Comparison of ENCODE assay signal across 9 mouse cellular contexts in the genomic region with DNA sequence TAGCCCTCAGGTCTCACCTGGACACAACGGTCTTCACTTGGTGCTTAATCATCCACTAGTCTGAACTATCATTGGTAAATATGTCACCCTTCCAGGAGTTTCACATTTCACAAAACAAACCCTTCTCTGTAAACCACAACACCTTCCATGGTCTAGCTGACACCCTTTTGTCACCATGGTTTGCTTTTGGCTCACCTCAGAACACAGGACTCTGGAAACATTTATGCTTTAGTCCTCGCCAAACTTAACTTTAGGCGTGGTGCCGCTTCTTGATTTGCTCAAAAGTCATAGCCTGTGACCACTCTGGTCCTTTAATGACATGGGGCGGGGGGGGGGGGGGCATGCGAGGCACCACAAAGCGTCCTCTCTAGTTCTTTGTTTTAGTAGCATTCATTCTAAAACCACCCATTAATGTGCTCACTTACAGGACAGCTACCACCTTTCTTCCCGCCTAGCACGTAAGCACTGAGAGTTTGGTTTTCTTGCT. TPM values are rescaled to one million over a fixed set of nuclear protein-coding genes. Genes with fewer than 3 reads are reported as not detected.
DNase-seq lines count a peak whose midpoint lies in the region; ATAC-seq and TF ChIP-seq lines count a peak whose summit lies in the region.
"Had no signal": no experiment of that assay in that cellular context is flagged by ENCODE, and none has a peak within 500 bp of the region (broad histone marks: within the 10 kb centered on the region; RNA-seq: fewer than 3 reads in every experiment).

No protein-coding gene starts in this region.

- TF ChIP-seq CTCF in E14TG2a.4 (conservative IDR thresholded peaks at IDR 0.05; ENCODE audit: low read length), result no peak

- H3K27ac ChIP-seq in heart, embryonic 13.5 days (replicated peaks), result peak overlapping the region; percentile 95
- H3K27ac ChIP-seq in hindbrain, embryonic 11.5 days (ENCODE audit: low read depth, low read length), result no peak overlapping the region
- H3K27ac ChIP-seq in midbrain, embryonic 11.5 days (ENCODE audit: low read depth, low read length), result no peak overlapping the region

- no peak for DNase-seq in heart, adult 18-20 months
- DNase-seq in hindbrain, embryonic 11.5 days (ENCODE audit: low spot score), result no peak
- peak; percentile 80 for DNase-seq in midbrain, embryonic 11.5 days (ENCODE audit: low spot score, missing footprints)
- DNase-seq in adrenal gland, postnatal 14 days, result no peak
- no peak for DNase-seq in adrenal gland, adult 8-10 months
- no peak for DNase-seq in urinary bladder, adult 18-20 months (ENCODE audit: low spot score in 2 of 2)

- H3K9me3 ChIP-seq in heart, embryonic 13.5 days, result no peaks in the 10 kb centered on the region
- peaks cover 16% of the 10 kb centered on the region for H3K9me3 ChIP-seq in E14TG2a.4 (ENCODE audit: low read length)
- H3K9me3 ChIP-seq in hindbrain, embryonic 11.5 days (ENCODE audit: control insufficient read depth, low read length), result no peaks in the 10 kb centered on the region
- no peaks in the 10 kb centered on the region for H3K9me3 ChIP-seq in midbrain, embryonic 11.5 days (ENCODE audit: control insufficient read depth, low read length)

- H3K4me1 ChIP-seq in heart, embryonic 13.5 days, result peaks cover 30% of the 10 kb centered on the region
- H3K4me1 ChIP-seq in E14TG2a.4 (replicated peaks; ENCODE audit: low read depth, low read length), result peaks cover 52% of the 10 kb centered on the region
- peaks cover 2% of the 10 kb centered on the region; the same call in 1 of the 2 replicates for H3K4me1 ChIP-seq in hindbrain, embryonic 11.5 days (replicated peaks; ENCODE audit: control insufficient read depth, insufficient read depth, low read length)
- H3K4me1 ChIP-seq in midbrain, embryonic 11.5 days (ENCODE audit: control insufficient read depth, insufficient read depth, low read length), result peaks cover 18% of the 10 kb centered on the region

- 43% methylated on average over 9 of the region's 9 CpGs for WGBS in heart, embryonic 13.5 days
- WGBS in hindbrain, embryonic 11.5 days, result 44% methylated on average over 9 of the region's 9 CpGs
- 49% methylated on average over 9 of the region's 9 CpGs for WGBS in midbrain, embryonic 11.5 days

- H3K27me3 ChIP-seq in heart, embryonic 13.5 days (replicated peaks), result no peaks in the 10 kb centered on the region
- H3K27me3 ChIP-seq in E14TG2a.4 (ENCODE audit: insufficient read depth, low read length), result no peaks in the 10 kb centered on the region
- H3K27me3 ChIP-seq in hindbrain, embryonic 11.5 days (ENCODE audit: control insufficient read depth, insufficient read depth, low read length), result no peaks in the 10 kb centered on the region
- no peaks in the 10 kb centered on the region for H3K27me3 ChIP-seq in midbrain, embryonic 11.5 days (ENCODE audit: control insufficient read depth, insufficient read depth, low read length)

- ATAC-seq in heart, embryonic 13.5 days (ENCODE audit: extremely low read depth, insufficient number of reproducible peaks, low FRiP score, low TSS enrichment), result no peak
- no peak for ATAC-seq in hindbrain, embryonic 11.5 days (ENCODE audit: low FRiP score)
- ATAC-seq in midbrain, embryonic 11.5 days (ENCODE audit: low FRiP score), result no peak

- no peaks in the 10 kb centered on the region for H3K36me3 ChIP-seq in heart, embryonic 13.5 days
- H3K36me3 ChIP-seq in E14TG2a.4 (ENCODE audit: insufficient read depth, low read length), result peaks cover 23% of the 10 kb centered on the region
- no peaks in the 10 kb centered on the region for H3K36me3 ChIP-seq in hindbrain, embryonic 11.5 days (ENCODE audit: control insufficient read depth, insufficient read depth, low read length)
- H3K36me3 ChIP-seq in midbrain, embryonic 11.5 days (ENCODE audit: control insufficient read depth, insufficient read depth, low read length), result no peaks in the 10 kb centered on the region

- peak overlapping the region; percentile 71 for H3K9ac ChIP-seq in heart, embryonic 13.5 days
- no peak overlapping the region for H3K9ac ChIP-seq in hindbrain, embryonic 11.5 days (ENCODE audit: low read depth, low read length)
- peak overlapping the region; percentile 60 for H3K9ac ChIP-seq in midbrain, embryonic 11.5 days (ENCODE audit: low read length)

- peak overlapping the region; percentile 90 for H3K4me3 ChIP-seq in heart, embryonic 13.5 days
- peak overlapping the region; percentile 98 for H3K4me3 ChIP-seq in E14TG2a.4 (replicated peaks; ENCODE audit: low read length)
- H3K4me3 ChIP-seq in hindbrain, embryonic 11.5 days (ENCODE audit: low read depth, low read length), result peak overlapping the region; percentile 89
- H3K4me3 ChIP-seq in midbrain, embryonic 11.5 days (ENCODE audit: low read depth, low read length), result peak overlapping the region; percentile 73

- peak overlapping the region; percentile 73 for H3K4me2 ChIP-seq in heart, embryonic 13.5 days
- peak overlapping the region; percentile 70 for H3K4me2 ChIP-seq in hindbrain, embryonic 11.5 days (replicated peaks; ENCODE audit: low read depth, low read length)
- peak overlapping the region; percentile 84 for H3K4me2 ChIP-seq in midbrain, embryonic 11.5 days

RNA-seq across cellular contexts. Expression of a gene that starts 1.0 kb away (rescaled TPM):
- polyA plus RNA-seq in heart, embryonic 13.5 days (2015; fragmentation: Nextera tagmentation; extraction: Ambion mirVana), result 16.7 and 17.7 TPM in 2 replicates
- 10 to 100 TPM; 13.9 to 17.1 TPM for total RNA-seq in heart, adult 18-20 months (2021)
- 37.6 and 52.3 TPM in 2 replicates for polyA plus RNA-seq in hindbrain, embryonic 11.5 days (2014; fragmentation: Nextera tagmentation; extraction: Ambion mirVana)
- 42.0 and 52.3 TPM in 2 replicates for polyA plus RNA-seq in midbrain, embryonic 11.5 days (2014; fragmentation: Nextera tagmentation; extraction: Ambion mirVana)
- total RNA-seq in adrenal gland, postnatal 14 days (2021), result 35.3 and 55.4 TPM in 2 replicates
- 10 to 100 TPM; 36.0 to 55.3 (median 48.6) TPM for total RNA-seq in adrenal gland, adult 8-10 months (2022)

RNA-seq across cellular contexts. Expression of a gene that starts 17.2 kb away (rescaled TPM):
- polyA plus RNA-seq in heart, embryonic 13.5 days (2015; fragmentation: Nextera tagmentation; extraction: Ambion mirVana), result 0.28 and 2.2 TPM in 2 replicates
- not detected for total RNA-seq in heart, adult 18-20 months (2021)
- polyA plus RNA-seq in hindbrain, embryonic 11.5 days (2014; fragmentation: Nextera tagmentation; extraction: Ambion mirVana), result 0.28 TPM in 1 of 2 replicates, not detected in the other
- polyA plus RNA-seq in midbrain, embryonic 11.5 days (2014; fragmentation: Nextera tagmentation; extraction: Ambion mirVana), result 0.14 TPM in 1 of 2 replicates, not detected in the other
- total RNA-seq in adrenal gland, postnatal 14 days (2021), result 4.3 and 60.0 TPM in 2 replicates
- under 1 TPM in 3 of 4 experiments, not detected in 1; 0.17 to 0.71 (median 0.43) TPM for total RNA-seq in adrenal gland, adult 8-10 months (2022)
- total RNA-seq: gastrocnemius, adult 8-10 months had no signal

RNA-seq across cellular contexts. Expression of a gene that starts 20.2 kb away (rescaled TPM):
- not detected in 2 replicates for polyA plus RNA-seq in heart, embryonic 13.5 days (2015; fragmentation: Nextera tagmentation; extraction: Ambion mirVana)
- total RNA-seq in heart, adult 18-20 months (2021), result under 1 TPM; 0.45 to 0.82 TPM
- polyA plus RNA-seq in hindbrain, embryonic 11.5 days (2014; fragmentation: Nextera tagmentation; extraction: Ambion mirVana), result 2.4 and 2.5 TPM in 2 replicates
- 2.8 and 3.0 TPM in 2 replicates for polyA plus RNA-seq in midbrain, embryonic 11.5 days (2014; fragmentation: Nextera tagmentation; extraction: Ambion mirVana)
- 3.1 and 6.0 TPM in 2 replicates for total RNA-seq in adrenal gland, postnatal 14 days (2021)
- 1 to 10 TPM; 2.3 to 4.3 (median 3.7) TPM for total RNA-seq in adrenal gland, adult 8-10 months (2022)

RNA-seq across cellular contexts. Expression of a gene that starts 28.8 kb away (rescaled TPM):
- polyA plus RNA-seq in heart, embryonic 13.5 days (2015; fragmentation: Nextera tagmentation; extraction: Ambion mirVana), result not detected in 2 replicates
- total RNA-seq in heart, adult 18-20 months (2021), result not detected
- not detected in 2 replicates for polyA plus RNA-seq in hindbrain, embryonic 11.5 days (2014; fragmentation: Nextera tagmentation; extraction: Ambion mirVana)
- not detected in 2 replicates for polyA plus RNA-seq in midbrain, embryonic 11.5 days (2014; fragmentation: Nextera tagmentation; extraction: Ambion mirVana)
- not detected in 2 replicates for total RNA-seq in adrenal gland, postnatal 14 days (2021)
- not detected for total RNA-seq in adrenal gland, adult 8-10 months (2022)
- total RNA-seq: gastrocnemius, adult 8-10 months had no signal

RNA-seq across cellular contexts. Expression of a gene that starts 44.1 kb away (rescaled TPM):
- polyA plus RNA-seq in heart, embryonic 13.5 days (2015; fragmentation: Nextera tagmentation; extraction: Ambion mirVana), result 83.8 and 84.9 TPM in 2 replicates
- total RNA-seq in heart, adult 18-20 months (2021), result 1 to 10 TPM; 5.7 to 6.4 TPM
- 277 and 314 TPM in 2 replicates for polyA plus RNA-seq in hindbrain, embryonic 11.5 days (2014; fragmentation: Nextera tagmentation; extraction: Ambion mirVana)
- polyA plus RNA-seq in midbrain, embryonic 11.5 days (2014; fragmentation: Nextera tagmentation; extraction: Ambion mirVana), result 292 and 294 TPM in 2 replicates
- total RNA-seq in adrenal gland, postnatal 14 days (2021), result 24.0 and 24.9 TPM in 2 replicates
- total RNA-seq in adrenal gland, adult 8-10 months (2022), result 10 to 100 TPM; 13.6 to 33.8 (median 24.0) TPM
